Comparison of ENCODE assay signal across 8 mouse cellular contexts in genomic region chr13:83739131-83739530, GRCm38 (mm10).
DNase-seq lines count a peak whose midpoint lies in the region; ATAC-seq and TF ChIP-seq lines count a peak whose summit lies in the region.

No protein-coding gene starts in this region.

- no peak overlapping the region for H3K27ac ChIP-seq in lung, postnatal 0 days (ENCODE audit: low read length)
- no peak overlapping the region for H3K27ac ChIP-seq in limb, embryonic 13.5 days
- no peak overlapping the region for H3K27ac ChIP-seq in stomach, embryonic 16.5 days (ENCODE audit: low read length)

- ATAC-seq in frontal cortex, adult (ENCODE audit: low TSS enrichment): 0 out of 2 replicates have a peak, but pooled peaks have one; percentile 1
- ATAC-seq in lung, postnatal 0 days: no peak
- ATAC-seq in limb, embryonic 13.5 days (ENCODE audit: low FRiP score, low read depth): no peak
- no peak for ATAC-seq in stomach, embryonic 16.5 days (ENCODE audit: insufficient read depth, low FRiP score)

- peak overlapping the region; percentile 39; the same call in 1 of the 2 replicates for H3K4me2 ChIP-seq in lung, postnatal 0 days (replicated peaks; ENCODE audit: low read depth, low read length)
- peak overlapping the region; percentile 34; the same call in 1 of the 2 replicates for H3K4me2 ChIP-seq in limb, embryonic 13.5 days (replicated peaks)
- 0 out of 2 replicates have a peak overlapping the region, but pooled peaks have one; percentile 2 for H3K4me2 ChIP-seq in stomach, embryonic 16.5 days (ENCODE audit: low read depth, low read length)

- WGBS in lung, postnatal 0 days: 11% methylated on average over 3 of the region's 3 CpGs
- WGBS in limb, embryonic 13.5 days: 9% methylated on average over 3 of the region's 3 CpGs
- 8% methylated on average over 3 of the region's 3 CpGs for WGBS in stomach, embryonic 16.5 days

- H3K4me3 ChIP-seq in lung, postnatal 0 days (ENCODE audit: low read depth, low read length): peak overlapping the region; percentile 24
- no peak overlapping the region for H3K4me3 ChIP-seq in limb, embryonic 13.5 days
- peak overlapping the region; percentile 27 for H3K4me3 ChIP-seq in stomach, embryonic 16.5 days (replicated peaks; ENCODE audit: low read length)

- H3K9me3 ChIP-seq in lung, postnatal 0 days (ENCODE audit: low read length): no peaks in the 10 kb centered on the region
- no peaks in the 10 kb centered on the region for H3K9me3 ChIP-seq in limb, embryonic 13.5 days
- H3K9me3 ChIP-seq in stomach, embryonic 16.5 days (replicated peaks; ENCODE audit: control insufficient read depth, low read length): no peaks in the 10 kb centered on the region

- H3K27me3 ChIP-seq in lung, postnatal 0 days (replicated peaks; ENCODE audit: insufficient read depth, low read length): peaks cover 41% of the 10 kb centered on the region
- peaks cover 65% of the 10 kb centered on the region for H3K27me3 ChIP-seq in limb, embryonic 13.5 days
- peaks cover 40% of the 10 kb centered on the region for H3K27me3 ChIP-seq in stomach, embryonic 16.5 days (ENCODE audit: control insufficient read depth, insufficient read depth, low read length)

- no peak for TF ChIP-seq CTCF in lung, postnatal 0 days (IDR thresholded peaks at IDR 0.05)

- H3K4me1 ChIP-seq in lung, postnatal 0 days (ENCODE audit: insufficient read depth, low read depth, low read length): peaks cover 4% of the 10 kb centered on the region; the same call in 1 of the 2 replicates
- peaks cover 12% of the 10 kb centered on the region for H3K4me1 ChIP-seq in limb, embryonic 13.5 days
- no peaks in the 10 kb centered on the region for H3K4me1 ChIP-seq in stomach, embryonic 16.5 days (ENCODE audit: control insufficient read depth, insufficient read depth, low read length)

- TF ChIP-seq EP300 in lung, postnatal 0 days (IDR thresholded peaks at IDR 0.05): no peak

- H3K36me3 ChIP-seq in lung, postnatal 0 days (ENCODE audit: insufficient read depth, low read length): no peaks in the 10 kb centered on the region
- no peaks in the 10 kb centered on the region for H3K36me3 ChIP-seq in limb, embryonic 13.5 days
- H3K36me3 ChIP-seq in stomach, embryonic 16.5 days (ENCODE audit: control insufficient read depth, insufficient read depth, low read length): no peaks in the 10 kb centered on the region

- H3K9ac ChIP-seq in lung, postnatal 0 days (replicated peaks; ENCODE audit: low read depth): no peak overlapping the region
- no peak overlapping the region for H3K9ac ChIP-seq in limb, embryonic 13.5 days
- no peak overlapping the region for H3K9ac ChIP-seq in stomach, embryonic 16.5 days (ENCODE audit: low read length)

- DNase-seq in frontal cortex, adult 2 months (ENCODE audit: extremely low spot score in 1 of 2, low spot score in 1 of 2): no peak
- no peak for DNase-seq in lung, postnatal 0 days (ENCODE audit: low spot score)
- no peak for DNase-seq in lung, postnatal 36 days
- DNase-seq in adipocyte (ENCODE audit: low spot score): no peak
- DNase-seq in cerebellum, postnatal 25 days: no peak
